Mouse (Mus musculus) MEL (cell line): ENCODE measurements at regions not wholly inside any gene's neighbourhood (a gene's known extent, or its start where the extent isn't known, plus 50 kb on each side); places are given as distances from the start of the nearest gene placed in this dataset.

ENCODE experiments used
- CTCF ChIP-seq, 3 experiments: IDR thresholded peaks in 2 of 3; conservative IDR thresholded peaks in 1 of 3; 2 replicates each; pipeline ENCODE4 v1.5.1; 2011 to 2012; ENCODE audit warnings: low read length in 3 of 3, low read depth in 2 of 3, mild to moderate bottlenecking in 2 of 3, improper control_type of control experiment in 1 of 3, inconsistent platforms in 1 of 3, mixed read lengths in 1 of 3, moderate library complexity in 1 of 3; ENCODE audit not compliant: control insufficient read depth in 1 of 3, insufficient read depth in 1 of 3, poor library complexity in 1 of 3, severe bottlenecking in 1 of 3
- POLR2A ChIP-seq, 2 experiments: IDR thresholded peaks; 2 replicates each; pipeline ENCODE4 v1.6.1; 2011 to 2012; ENCODE audit warnings: low read length in 2 of 2, mild to moderate bottlenecking in 2 of 2, control low read depth in 1 of 2, improper control_type of control experiment in 1 of 2, low read depth in 1 of 2, moderate library complexity in 1 of 2; ENCODE audit not compliant: control insufficient read depth in 1 of 2, insufficient read depth in 1 of 2, poor library complexity in 1 of 2
- ZC3H11A ChIP-seq: IDR thresholded peaks from 2 replicates; pipeline ENCODE4 v1.6.1; 2012; ENCODE audit warnings: low read depth, mild to moderate bottlenecking, inconsistent platforms, low read length, improper control_type of control experiment

- no peak for TF ChIP-seq CTCF (IDR thresholded peaks at IDR 0.05 in 2 of 3, conservative IDR thresholded peaks at IDR 0.05 in 1 of 3; ENCODE audit: control insufficient read depth in 1 of 3, insufficient read depth in 1 of 3, low read depth in 2 of 3, low read length in 3 of 3, poor library complexity in 1 of 3, severe bottlenecking in 1 of 3)
- TF ChIP-seq POLR2A (IDR thresholded peaks at IDR 0.05; ENCODE audit: control insufficient read depth in 1 of 2, insufficient read depth in 1 of 2, low read depth in 1 of 2, low read length in 2 of 2, poor library complexity in 1 of 2) = no peak
- TF ChIP-seq ZC3H11A = no peak
These were observed 119.7 kb downstream of the Gm45692 start for GRCm38 (mm10) chr8:26239075-26239474.
